Mouse (Mus musculus): ENCODE results near the gene Usp12. TPM values are rescaled to one million over a fixed set of nuclear protein-coding genes. Genes with fewer than 3 reads are reported as not detected.

Gene Usp12
- polyA plus RNA-seq, 1 experiment from 2014 or later = 17.2 TPM

GRCm38 (mm10) chr5:146713088-146713487 is 81.7 kb downstream of the Usp12 start:
- no peaks in the 10 kb centered on the region for H3K36me3 ChIP-seq (ENCODE audit: control insufficient read depth, insufficient read depth, low read length)
- no peak overlapping the region for H3K4me3 ChIP-seq (ENCODE audit: low read length)
- ATAC-seq (ENCODE audit: low read depth) = no peak
- no peak overlapping the region for H3K4me2 ChIP-seq (ENCODE audit: low read depth, low read length)
- H3K4me1 ChIP-seq (replicated peaks; ENCODE audit: control insufficient read depth, insufficient read depth, low read length) = no peaks in the 10 kb centered on the region
- H3K27ac ChIP-seq (ENCODE audit: low read length) = no peak overlapping the region
- WGBS = 68% methylated on average over 10 of the region's 10 CpGs
- no peaks in the 10 kb centered on the region for H3K27me3 ChIP-seq (ENCODE audit: control insufficient read depth, insufficient read depth, low read depth, low read length)
- H3K9ac ChIP-seq (ENCODE audit: low read length) = no peak overlapping the region
- no peaks in the 10 kb centered on the region; the same call in 1 of the 2 replicates for H3K9me3 ChIP-seq (ENCODE audit: control insufficient read depth, low read length)

- H3K4me2 ChIP-seq (ENCODE audit: low read depth, low read length) = no peak overlapping the region
- no peaks in the 10 kb centered on the region; the same call in 1 of the 2 replicates for H3K9me3 ChIP-seq (ENCODE audit: control insufficient read depth, low read length)
- no peaks in the 10 kb centered on the region for H3K4me1 ChIP-seq (replicated peaks; ENCODE audit: control insufficient read depth, insufficient read depth, low read length)
- H3K4me3 ChIP-seq (ENCODE audit: low read length) = no peak overlapping the region
- no peak overlapping the region for H3K9ac ChIP-seq (ENCODE audit: low read length)
- no peaks in the 10 kb centered on the region for H3K36me3 ChIP-seq (ENCODE audit: control insufficient read depth, insufficient read depth, low read length)
- no peak overlapping the region for H3K27ac ChIP-seq (ENCODE audit: low read length)
- H3K27me3 ChIP-seq (ENCODE audit: control insufficient read depth, insufficient read depth, low read depth, low read length) = no peaks in the 10 kb centered on the region
- no peak for ATAC-seq (ENCODE audit: low read depth)
- 71% methylated on average over 18 of the region's 18 CpGs for WGBS
Observed at GRCm38 (mm10) chr5:146712282-146712918, 82.4 kb downstream of the Usp12 start.

- no peak overlapping the region for H3K9ac ChIP-seq (ENCODE audit: low read length)
- no peak overlapping the region for H3K27ac ChIP-seq (ENCODE audit: low read length)
- H3K4me2 ChIP-seq (ENCODE audit: low read depth, low read length) = no peak overlapping the region
- H3K4me1 ChIP-seq (replicated peaks; ENCODE audit: control insufficient read depth, insufficient read depth, low read length) = no peaks in the 10 kb centered on the region
- H3K27me3 ChIP-seq (ENCODE audit: control insufficient read depth, insufficient read depth, low read depth, low read length) = no peaks in the 10 kb centered on the region
- WGBS = 33% methylated on average over 3 of the region's 3 CpGs
- H3K9me3 ChIP-seq (ENCODE audit: control insufficient read depth, low read length) = no peaks in the 10 kb centered on the region; the same call in 1 of the 2 replicates
- no peak overlapping the region for H3K4me3 ChIP-seq (ENCODE audit: low read length)
- ATAC-seq (ENCODE audit: low read depth) = no peak
- no peaks in the 10 kb centered on the region for H3K36me3 ChIP-seq (ENCODE audit: control insufficient read depth, insufficient read depth, low read length)
Observed at GRCm38 (mm10) chr5:146709361-146709760, 85.4 kb downstream of the Usp12 start.

- Histone ChIP-seq H3K4me1 (replicated peaks; ENCODE audit: control insufficient read depth, insufficient read depth, low read length) (no peaks in the 10 kb centered on the region), H3K9me3 (ENCODE audit: control insufficient read depth, low read length) (no peaks in the 10 kb centered on the region; the same call in 1 of the 2 replicates), H3K9ac (ENCODE audit: low read length) (no peak overlapping the region; the same call in 1 of the 2 replicates), H3K27me3 (ENCODE audit: control insufficient read depth, insufficient read depth, low read depth, low read length) (no peaks in the 10 kb centered on the region), H3K4me3 (ENCODE audit: low read length) (no peak overlapping the region), H3K36me3 (ENCODE audit: control insufficient read depth, insufficient read depth, low read length) (no peaks in the 10 kb centered on the region), H3K4me2 (ENCODE audit: low read depth, low read length) (no peak overlapping the region), H3K27ac (ENCODE audit: low read length) (no peak overlapping the region)
- peak; percentile 67 for ATAC-seq (ENCODE audit: low read depth)
- 9% methylated on average over 12 of the region's 12 CpGs for WGBS
Observed at GRCm38 (mm10) chr5:146705815-146706408, 88.9 kb downstream of the Usp12 start.

GRCm38 (mm10) chr5:146705411-146705810 is 89.4 kb downstream of the Usp12 start:
- no peak overlapping the region for H3K4me2 ChIP-seq (ENCODE audit: low read depth, low read length)
- H3K4me1 ChIP-seq (replicated peaks; ENCODE audit: control insufficient read depth, insufficient read depth, low read length) = no peaks in the 10 kb centered on the region
- H3K9me3 ChIP-seq (ENCODE audit: control insufficient read depth, low read length) = no peaks in the 10 kb centered on the region; the same call in 1 of the 2 replicates
- H3K9ac ChIP-seq (ENCODE audit: low read length) = no peak overlapping the region
- no peak overlapping the region for H3K4me3 ChIP-seq (ENCODE audit: low read length)
- 58% methylated on average over 6 of the region's 6 CpGs for WGBS
- H3K27me3 ChIP-seq (ENCODE audit: control insufficient read depth, insufficient read depth, low read depth, low read length) = no peaks in the 10 kb centered on the region
- peak; percentile 39; the same call in 1 of the 2 replicates for ATAC-seq (ENCODE audit: low read depth)
- H3K27ac ChIP-seq (ENCODE audit: low read length) = no peak overlapping the region
- H3K36me3 ChIP-seq (ENCODE audit: control insufficient read depth, insufficient read depth, low read length) = no peaks in the 10 kb centered on the region

- no peak for ATAC-seq (ENCODE audit: low read depth)
- H3K9me3 ChIP-seq (ENCODE audit: control insufficient read depth, low read length) = no peaks in the 10 kb centered on the region; the same call in 1 of the 2 replicates
- no peaks in the 10 kb centered on the region for H3K27me3 ChIP-seq (ENCODE audit: control insufficient read depth, insufficient read depth, low read depth, low read length)
- 92% methylated on average over 4 of the region's 4 CpGs for WGBS
- H3K4me1 ChIP-seq (replicated peaks; ENCODE audit: control insufficient read depth, insufficient read depth, low read length) = no peaks in the 10 kb centered on the region
- H3K4me2 ChIP-seq (ENCODE audit: low read depth, low read length) = no peak overlapping the region
- H3K27ac ChIP-seq (ENCODE audit: low read length) = no peak overlapping the region
- H3K9ac ChIP-seq (ENCODE audit: low read length) = no peak overlapping the region
- H3K4me3 ChIP-seq (ENCODE audit: low read length) = no peak overlapping the region
- H3K36me3 ChIP-seq (ENCODE audit: control insufficient read depth, insufficient read depth, low read length) = no peaks in the 10 kb centered on the region
Observed at GRCm38 (mm10) chr5:146704241-146704640, 90.6 kb downstream of the Usp12 start.

GRCm38 (mm10) chr5:146703710-146704121 is 91.1 kb downstream of the Usp12 start:
- Histone ChIP-seq H3K27ac (ENCODE audit: low read length) (no peak overlapping the region), H3K27me3 (ENCODE audit: control insufficient read depth, insufficient read depth, low read depth, low read length) (no peaks in the 10 kb centered on the region), H3K4me1 (replicated peaks; ENCODE audit: control insufficient read depth, insufficient read depth, low read length) (no peaks in the 10 kb centered on the region), H3K9ac (ENCODE audit: low read length) (no peak overlapping the region), H3K4me2 (ENCODE audit: low read depth, low read length) (no peak overlapping the region), H3K36me3 (ENCODE audit: control insufficient read depth, insufficient read depth, low read length) (no peaks in the 10 kb centered on the region), H3K4me3 (ENCODE audit: low read length) (no peak overlapping the region), H3K9me3 (ENCODE audit: control insufficient read depth, low read length) (no peaks in the 10 kb centered on the region; the same call in 1 of the 2 replicates)
- peak; percentile 28; the same call in 1 of the 2 replicates for ATAC-seq (ENCODE audit: low read depth)
- WGBS = 24% methylated on average over 8 of the region's 8 CpGs

- no peaks in the 10 kb centered on the region for H3K9me3 ChIP-seq (ENCODE audit: control insufficient read depth, low read length)
- H3K4me2 ChIP-seq (ENCODE audit: low read depth, low read length) = no peak overlapping the region
- 55% methylated on average over 10 of the region's 10 CpGs for WGBS
- H3K27ac ChIP-seq (ENCODE audit: low read length) = no peak overlapping the region
- no peaks in the 10 kb centered on the region for H3K27me3 ChIP-seq (ENCODE audit: control insufficient read depth, insufficient read depth, low read depth, low read length)
- no peak for ATAC-seq (ENCODE audit: low read depth)
- H3K9ac ChIP-seq (ENCODE audit: low read length) = no peak overlapping the region
- H3K4me3 ChIP-seq (ENCODE audit: low read length) = no peak overlapping the region
- H3K4me1 ChIP-seq (replicated peaks; ENCODE audit: control insufficient read depth, insufficient read depth, low read length) = no peaks in the 10 kb centered on the region
- H3K36me3 ChIP-seq (ENCODE audit: control insufficient read depth, insufficient read depth, low read length) = no peaks in the 10 kb centered on the region
Observed at GRCm38 (mm10) chr5:146700099-146700498, 94.7 kb downstream of the Usp12 start.

GRCm38 (mm10) chr5:146699433-146700019 is 95.3 kb downstream of the Usp12 start:
- H3K9ac ChIP-seq (ENCODE audit: low read length) = no peak overlapping the region
- no peak for ATAC-seq (ENCODE audit: low read depth)
- no peak overlapping the region for H3K4me3 ChIP-seq (ENCODE audit: low read length)
- no peaks in the 10 kb centered on the region for H3K4me1 ChIP-seq (replicated peaks; ENCODE audit: control insufficient read depth, insufficient read depth, low read length)
- WGBS = 63% methylated on average over 4 of the region's 4 CpGs
- no peaks in the 10 kb centered on the region for H3K36me3 ChIP-seq (ENCODE audit: control insufficient read depth, insufficient read depth, low read length)
- no peak overlapping the region for H3K4me2 ChIP-seq (ENCODE audit: low read depth, low read length)
- H3K9me3 ChIP-seq (ENCODE audit: control insufficient read depth, low read length) = no peaks in the 10 kb centered on the region
- no peak overlapping the region for H3K27ac ChIP-seq (ENCODE audit: low read length)
- no peaks in the 10 kb centered on the region for H3K27me3 ChIP-seq (ENCODE audit: control insufficient read depth, insufficient read depth, low read depth, low read length)

Measured in lung, embryonic 16.5 days (tissue).